Mouse (Mus musculus) lung, postnatal 0 days (tissue): ENCODE measurements around the gene Cubn. TPM values are rescaled to one million over a fixed set of nuclear protein-coding genes. Genes with fewer than 3 reads are reported as not detected.

Source experiments
- ATAC-seq: fragments of 200-750 bp; cut with Nextera tagmentation; 2 replicates; pipeline ENCODE4 v1.8.0; 2017; ENCODE audit warnings: moderate library complexity
- DNase-seq: peaks from one replicate; pipeline ENCODE4 v3.0.0-alpha.2; 2016; ENCODE audit warnings: low spot score
- H3K27ac ChIP-seq: fragments of 300-500 bp; sonication (generic); 2 replicates; pipeline ENCODE4 v1.5.1; 2014; ENCODE audit warnings: antibody characterized with exemption, mild to moderate bottlenecking, low read length, mixed read lengths
- H3K27me3 ChIP-seq: fragments of 300-500 bp; sonication (generic); replicated peaks from 2 replicates; pipeline ENCODE4 v1.6.1; 2014; ENCODE audit warnings: low read length, mixed read lengths; ENCODE audit not compliant: insufficient read depth
- H3K36me3 ChIP-seq: fragments of 300-500 bp; sonication (generic); 2 replicates; pipeline ENCODE4 v1.6.1; 2014; ENCODE audit warnings: low read length, mixed read lengths; ENCODE audit not compliant: insufficient read depth
- H3K4me1 ChIP-seq: fragments of 300-500 bp; sonication (generic); 2 replicates; pipeline ENCODE4 v1.6.1; 2014; ENCODE audit warnings: antibody characterized with exemption, low read depth, low read length, mixed read lengths; ENCODE audit not compliant: insufficient read depth
- H3K4me2 ChIP-seq: fragments of 300-500 bp; sonication (generic); replicated peaks from 2 replicates; pipeline ENCODE4 v1.6.1; 2014; ENCODE audit warnings: low read depth, mild to moderate bottlenecking, low read length, moderate library complexity, mixed read lengths
- H3K4me3 ChIP-seq: fragments of 300-500 bp; sonication (generic); 2 replicates; pipeline ENCODE4 v1.5.1; 2014; ENCODE audit warnings: low read depth, low read length
- H3K9ac ChIP-seq: fragments of 300-500 bp; sonication (generic); replicated peaks from 2 replicates; pipeline ENCODE4 v1.6.1; 2014; ENCODE audit warnings: low read depth, mild to moderate bottlenecking
- H3K9me3 ChIP-seq: fragments of 300-500 bp; sonication (generic); 2 replicates; pipeline ENCODE4 v1.6.1; 2016; ENCODE audit warnings: low read length, mixed read lengths
- CTCF ChIP-seq: IDR thresholded peaks from 2 replicates; pipeline ENCODE4 v1.5.1; 2016; ENCODE audit warnings: antibody characterized with exemption, mild to moderate bottlenecking
- EP300 ChIP-seq: IDR thresholded peaks from 2 replicates; pipeline ENCODE4 v1.6.1; 2016; ENCODE audit warnings: antibody characterized with exemption, mild to moderate bottlenecking, control low read depth
- WGBS: fragments of 180-500 bp; shearing (Covaris S2); extraction: QIAGEN DNeasy Blood & Tissue Kit; methylation state at CpG from one replicate; pipeline ENCODE4 v1.1.7; 2014; 5-methylcytosine and 5-hydroxymethylcytosine counted together
- polyA plus RNA-seq: library from polyadenylated mRNA; unstranded; fragments of >200 nt; fragmentation: Nextera tagmentation; extraction: Ambion mirVana; gene quantifications from 2 replicates; pipeline ENCODE4 v1.2.1, GENCODE M21; 2015

Cubn gene
- polyA plus RNA-seq, 1 experiment from 2014 or later: 0.24 TPM

- H3K9ac ChIP-seq: no peak overlapping the region
- WGBS: 3% methylated on average over 2 of the region's 2 CpGs
- no peaks in the 10 kb centered on the region for H3K9me3 ChIP-seq
- H3K36me3 ChIP-seq: no peaks in the 10 kb centered on the region
- ATAC-seq (peak; percentile 81), DNase-seq (peak; percentile 90)
- H3K4me2 ChIP-seq: no peak overlapping the region
- peak overlapping the region; percentile 77 for H3K27ac ChIP-seq
- H3K4me1 ChIP-seq: peaks cover 3% of the 10 kb centered on the region; the same call in 1 of the 2 replicates
- H3K4me3 ChIP-seq: no peak overlapping the region
- TF ChIP-seq EP300 (0 out of 2 replicates have a peak, but pooled peaks have one; percentile 22), CTCF (peak; percentile 16; the same call in 1 of the 2 replicates)
- no peaks in the 10 kb centered on the region for H3K27me3 ChIP-seq
These were observed 92.7 kb downstream of the Cubn start for GRCm38 (mm10) chr2:13398955-13399354.

- H3K36me3 ChIP-seq: no peaks in the 10 kb centered on the region
- DNase-seq (no peak), ATAC-seq (no peak)
- H3K9ac ChIP-seq: no peak overlapping the region
- H3K27me3 ChIP-seq: no peaks in the 10 kb centered on the region
- H3K9me3 ChIP-seq: no peaks in the 10 kb centered on the region
- H3K4me2 ChIP-seq: no peak overlapping the region
- WGBS: 45% methylated on average over 4 of the region's 4 CpGs
- H3K27ac ChIP-seq: peak overlapping the region; percentile 77
- TF ChIP-seq CTCF (no peak), EP300 (no peak)
- H3K4me1 ChIP-seq: peaks cover 3% of the 10 kb centered on the region; the same call in 1 of the 2 replicates
- H3K4me3 ChIP-seq: no peak overlapping the region
These were observed 93.1 kb downstream of the Cubn start for GRCm38 (mm10) chr2:13398551-13398950.

DNA sequence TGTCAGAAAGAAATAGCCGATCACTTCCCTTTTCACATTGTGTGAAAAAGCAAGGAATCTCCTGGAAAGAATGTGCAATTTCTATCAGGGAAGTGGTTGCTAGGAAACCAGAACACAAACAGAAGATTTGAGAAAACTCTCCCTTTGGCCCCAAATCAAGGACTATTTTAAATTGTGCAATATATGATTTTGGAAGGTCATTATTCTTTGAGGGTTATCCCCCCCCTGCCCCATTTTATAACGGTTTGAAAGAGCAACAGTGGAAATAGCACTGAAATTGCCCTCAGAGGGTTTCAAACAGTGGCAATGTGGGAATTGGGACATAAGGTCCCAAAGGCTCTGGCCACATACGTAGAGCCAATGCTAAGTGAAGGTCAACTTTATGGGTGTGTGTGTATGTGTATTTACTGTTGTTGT is 95.5 kb downstream of the Cubn start:
- Histone ChIP-seq H3K9me3 (no peaks in the 10 kb centered on the region), H3K27ac (no peak overlapping the region), H3K9ac (no peak overlapping the region), H3K4me1 (peaks cover 3% of the 10 kb centered on the region; the same call in 1 of the 2 replicates), H3K36me3 (no peaks in the 10 kb centered on the region), H3K4me3 (no peak overlapping the region), H3K27me3 (no peaks in the 10 kb centered on the region), H3K4me2 (no peak overlapping the region)
- ATAC-seq (peak; percentile 79), DNase-seq (peak; percentile 94)
- 24% methylated on average over 3 of the region's 3 CpGs for WGBS
- TF ChIP-seq EP300: peak; percentile 85
- no peak for TF ChIP-seq CTCF

DNA sequence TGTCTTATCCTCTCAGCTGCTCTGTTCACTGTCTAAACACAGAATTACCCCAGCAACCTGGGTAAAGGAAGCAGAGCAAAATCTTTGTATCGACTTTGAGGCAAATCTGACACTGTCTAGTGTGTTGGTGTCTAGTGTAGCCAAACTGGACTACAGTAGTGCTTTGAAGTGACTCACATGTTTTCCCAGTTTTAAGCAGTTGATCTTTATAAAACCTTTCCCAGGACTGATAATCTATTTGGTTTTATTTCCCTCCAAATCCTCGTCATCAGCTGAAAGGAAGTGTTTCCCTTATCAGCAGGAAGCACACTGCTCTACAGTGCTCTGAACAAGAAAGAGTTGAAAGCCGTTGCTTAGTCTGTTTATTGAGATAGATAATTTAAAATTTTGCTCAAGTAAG is 100.6 kb downstream of the Cubn start:
- no peak overlapping the region for H3K9ac ChIP-seq
- H3K9me3 ChIP-seq: no peaks in the 10 kb centered on the region
- H3K4me2 ChIP-seq: no peak overlapping the region
- H3K4me3 ChIP-seq: no peak overlapping the region
- H3K4me1 ChIP-seq: 0 out of 2 replicates have a peak, but pooled peaks cover 3% of the 10 kb centered on the region
- no peaks in the 10 kb centered on the region for H3K27me3 ChIP-seq
- WGBS: 10% methylated on average over 3 of the region's 3 CpGs
- peak overlapping the region; percentile 66; the same call in 1 of the 2 replicates for H3K27ac ChIP-seq
- ATAC-seq (peak; percentile 74), DNase-seq (peak; percentile 60)
- H3K36me3 ChIP-seq: no peaks in the 10 kb centered on the region
- TF ChIP-seq CTCF (no peak), EP300 (peak; percentile 96)

DNA sequence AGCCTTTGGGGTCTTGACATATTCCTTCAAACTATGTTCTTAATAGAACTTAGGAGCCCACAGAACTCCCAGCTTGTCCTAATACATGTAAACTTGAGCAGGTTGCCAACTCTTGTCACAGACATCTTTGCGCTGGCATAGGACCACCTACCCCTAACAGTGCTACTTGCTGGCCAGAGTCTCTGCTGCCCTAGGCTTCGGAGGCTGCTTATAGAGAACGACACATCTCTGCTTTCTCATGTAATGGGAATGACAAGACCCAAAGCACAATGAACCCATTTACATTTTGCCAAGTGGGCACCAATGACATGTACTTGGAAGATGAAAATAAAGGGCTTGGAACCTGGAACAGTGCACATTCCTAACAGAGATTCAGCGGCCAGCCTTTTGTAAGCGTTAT is 105.0 kb downstream of the Cubn start:
- Histone ChIP-seq H3K4me2 (no peak overlapping the region), H3K27ac (peak overlapping the region; percentile 82; the same call in 1 of the 2 replicates), H3K9me3 (no peaks in the 10 kb centered on the region), H3K4me3 (no peak overlapping the region), H3K9ac (no peak overlapping the region), H3K36me3 (no peaks in the 10 kb centered on the region), H3K4me1 (0 out of 2 replicates have a peak, but pooled peaks cover 3% of the 10 kb centered on the region), H3K27me3 (no peaks in the 10 kb centered on the region)
- ATAC-seq (no peak), DNase-seq (no peak)
- no peak for TF ChIP-seq EP300
- no peak for TF ChIP-seq CTCF
- 93% methylated on average over 5 of the region's 5 CpGs for WGBS

DNA sequence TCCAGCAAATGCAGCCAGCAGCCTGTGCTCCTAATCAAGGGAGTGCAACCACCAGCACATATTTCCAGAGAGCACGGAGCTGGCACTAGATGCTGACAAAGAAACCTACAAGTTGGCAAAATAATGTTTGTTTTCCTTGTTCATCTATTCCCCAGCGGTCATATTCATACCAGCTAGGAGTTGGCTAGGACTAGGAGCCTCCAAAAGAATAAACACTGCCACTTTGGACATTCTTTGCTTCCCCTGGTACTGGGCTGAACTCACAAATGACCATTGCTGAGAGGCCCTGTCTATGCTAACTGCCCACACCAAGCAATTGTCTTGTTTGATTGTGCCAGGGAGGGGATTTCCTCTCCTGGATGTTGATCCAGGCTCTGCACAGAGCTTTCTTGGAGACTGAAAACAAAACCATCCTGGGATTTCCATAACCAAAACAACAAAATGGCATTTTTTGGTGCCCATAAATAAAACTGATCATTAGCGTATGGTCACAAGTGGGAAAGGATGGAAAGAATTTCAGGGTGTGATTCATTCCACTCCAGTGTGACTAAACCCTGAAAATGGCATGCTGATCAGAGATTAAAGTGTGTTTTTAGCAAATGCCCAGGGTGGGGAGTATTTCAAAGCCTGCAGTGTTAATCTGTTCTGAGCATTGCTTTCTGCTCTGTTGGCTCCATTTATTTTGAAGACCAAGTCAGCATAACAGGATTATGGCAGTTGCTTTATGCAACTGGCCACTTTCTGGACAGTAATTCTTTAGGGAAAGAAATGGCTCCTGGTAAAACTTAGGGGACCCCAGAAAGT is 105.9 kb downstream of the Cubn start:
- TF ChIP-seq CTCF: 0 out of 2 replicates have a peak, but pooled peaks have one; percentile 3
- peak; percentile 35; the same call in 1 of the 2 replicates for TF ChIP-seq EP300
- H3K9ac ChIP-seq: no peak overlapping the region
- H3K4me1 ChIP-seq: 0 out of 2 replicates have a peak, but pooled peaks cover 3% of the 10 kb centered on the region
- H3K4me2 ChIP-seq: no peak overlapping the region
- H3K9me3 ChIP-seq: no peaks in the 10 kb centered on the region
- peak overlapping the region; percentile 82 for H3K27ac ChIP-seq
- no peak overlapping the region for H3K4me3 ChIP-seq
- WGBS: 38% methylated on average over 3 of the region's 3 CpGs
- DNase-seq: peak; percentile 28
- peak; percentile 65 for ATAC-seq
- H3K27me3 ChIP-seq: no peaks in the 10 kb centered on the region
- no peaks in the 10 kb centered on the region for H3K36me3 ChIP-seq
